Mouse (Mus musculus) testis, adult 2 months (tissue): ENCODE measurements at regions not wholly inside any gene's neighbourhood (a gene's known extent, or its start where the extent isn't known, plus 50 kb on each side); places are given as distances from the start of the nearest gene placed in this dataset.

Experiments used
- CTCF ChIP-seq: fragments of 200-500 bp; IDR thresholded peaks from 2 replicates; pipeline ENCODE4 v1.5.1; 2012; ENCODE audit warnings: low read depth, mild to moderate bottlenecking, inconsistent platforms, low read length, moderate library complexity; ENCODE audit not compliant: control insufficient read depth, insufficient read depth, insufficient replicate concordance
- POLR2A ChIP-seq: fragments of 200-500 bp; IDR thresholded peaks from 2 replicates; pipeline ENCODE4 v1.6.1; 2012; ENCODE audit warnings: low read depth, mild to moderate bottlenecking, inconsistent platforms, low read length, moderate library complexity; ENCODE audit not compliant: control insufficient read depth

DNA sequence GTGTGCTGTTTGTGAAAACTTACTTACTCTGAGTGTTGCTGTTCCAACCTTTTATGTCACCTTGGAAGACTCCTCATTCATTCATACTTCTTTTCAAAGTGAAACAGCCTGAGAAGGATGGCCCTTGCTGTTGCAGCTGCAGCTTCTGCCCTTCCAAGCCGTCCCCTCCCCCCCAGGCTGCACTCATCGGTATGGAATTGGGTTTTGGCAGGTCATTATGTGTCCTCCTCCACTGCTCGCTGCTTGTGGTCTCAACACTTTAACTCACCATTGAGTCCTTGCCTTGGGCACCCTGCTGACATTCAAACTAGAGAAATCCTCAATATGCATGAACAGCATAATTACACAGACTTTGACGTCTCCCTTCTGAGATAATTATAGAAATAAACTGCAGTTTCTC is 1295.3 kb upstream of the Gm7489 start:
- TF ChIP-seq POLR2A (no peak), CTCF (no peak)
